Mouse (Mus musculus) A20 (cell line): Measurements from ENCODE around the gene Setd6.

Experiments
- DNase-seq: peaks from one replicate; pipeline ENCODE4 v3.0.0-alpha.2; 2011; ENCODE audit warnings: low read depth, low spot score

Gene Setd6

GRCm38 (mm10) chr8:95709579-95709978, 6.1 kb upstream of the Setd6 start:
- no peak for DNase-seq

GRCm38 (mm10) chr8:95711029-95711428, 4.7 kb upstream of the Setd6 start:
- DNase-seq = no peak

GRCm38 (mm10) chr8:95712395-95712794, 3.3 kb upstream of the Setd6 start:
- DNase-seq = no peak

GRCm38 (mm10) chr8:95713100-95714010, 2.3 kb upstream of the Setd6 start:
- peak; percentile 86 for DNase-seq

GRCm38 (mm10) chr8:95714367-95714766, 1.3 kb upstream of the Setd6 start:
- no peak for DNase-seq

- no peak for DNase-seq
Observed at GRCm38 (mm10) chr8:95714837-95715413, 756 bp upstream of the Setd6 start.

GRCm38 (mm10) chr8:95716546-95717335, 1.1 kb downstream of the Setd6 start:
- peak; percentile 52 for DNase-seq

GRCm38 (mm10) chr8:95727625-95728024, 11.9 kb downstream of the Setd6 start:
- DNase-seq = no peak

GRCm38 (mm10) chr8:95738596-95738995, 22.9 kb downstream of the Setd6 start:
- DNase-seq = peak; percentile 22

- no peak for DNase-seq
Observed at GRCm38 (mm10) chr8:95741732-95742131, 26.1 kb downstream of the Setd6 start.

- DNase-seq = no peak
Observed at GRCm38 (mm10) chr8:95748028-95748427, 32.3 kb downstream of the Setd6 start.

GRCm38 (mm10) chr8:95751924-95752323, 36.2 kb downstream of the Setd6 start:
- DNase-seq = no peak

- no peak for DNase-seq
Observed at GRCm38 (mm10) chr8:95760323-95760722, 44.6 kb downstream of the Setd6 start.

GRCm38 (mm10) chr8:95764133-95764532, 48.5 kb downstream of the Setd6 start:
- no peak for DNase-seq
